Mouse (Mus musculus): ENCODE results near the gene Adipor2. TPM values are rescaled to one million over a fixed set of nuclear protein-coding genes. Genes with fewer than 3 reads are reported as not detected.
"Not testable (repeated sequence)": the region's sequence is repeated elsewhere in the genome, so short reads cannot be mapped to it uniquely, and the experiment has no call there.

The Adipor2 gene
- polyA plus RNA-seq, 1 experiment from 2014 or later: 39.2 TPM

GRCm38 (mm10) chr6:119386421-119386820, 31.1 kb downstream of the Adipor2 start:
- no peak overlapping the region for H3K9ac ChIP-seq
- H3K4me2 ChIP-seq: no peak overlapping the region
- H3K4me3 ChIP-seq: no peak overlapping the region
- WGBS: 94% methylated on average over 4 of the region's 4 CpGs
- ATAC-seq (replicated peaks): no peak
- no peaks in the 10 kb centered on the region for H3K27me3 ChIP-seq (replicated peaks)
- H3K36me3 ChIP-seq (replicated peaks): no peaks in the 10 kb centered on the region
- H3K4me1 ChIP-seq: peaks cover 33% of the 10 kb centered on the region
- H3K9me3 ChIP-seq: no peaks in the 10 kb centered on the region
- H3K27ac ChIP-seq: no peak overlapping the region

- no peaks in the 10 kb centered on the region for H3K36me3 ChIP-seq (replicated peaks)
- H3K27ac ChIP-seq: no peak overlapping the region
- no peaks in the 10 kb centered on the region for H3K27me3 ChIP-seq (replicated peaks)
- peaks cover 33% of the 10 kb centered on the region for H3K4me1 ChIP-seq
- H3K4me3 ChIP-seq: no peak overlapping the region
- no peak overlapping the region for H3K4me2 ChIP-seq
- ATAC-seq (replicated peaks): no peak
- H3K9ac ChIP-seq: no peak overlapping the region
- 94% methylated on average over 1 of the region's 1 CpGs for WGBS
- no peaks in the 10 kb centered on the region for H3K9me3 ChIP-seq
Observed at GRCm38 (mm10) chr6:119385668-119386067, 31.8 kb downstream of the Adipor2 start.

- 79% methylated on average over 1 of the region's 1 CpGs for WGBS
- H3K36me3 ChIP-seq (replicated peaks): no peaks in the 10 kb centered on the region
- H3K9ac ChIP-seq: no peak overlapping the region
- H3K4me2 ChIP-seq: no peak overlapping the region
- H3K27me3 ChIP-seq (replicated peaks): no peaks in the 10 kb centered on the region
- ATAC-seq (replicated peaks): no peak
- no peak overlapping the region for H3K4me3 ChIP-seq
- H3K27ac ChIP-seq: no peak overlapping the region
- no peaks in the 10 kb centered on the region for H3K4me1 ChIP-seq
- no peaks in the 10 kb centered on the region for H3K9me3 ChIP-seq
Observed at GRCm38 (mm10) chr6:119378631-119379030, 38.9 kb downstream of the Adipor2 start.

DNA sequence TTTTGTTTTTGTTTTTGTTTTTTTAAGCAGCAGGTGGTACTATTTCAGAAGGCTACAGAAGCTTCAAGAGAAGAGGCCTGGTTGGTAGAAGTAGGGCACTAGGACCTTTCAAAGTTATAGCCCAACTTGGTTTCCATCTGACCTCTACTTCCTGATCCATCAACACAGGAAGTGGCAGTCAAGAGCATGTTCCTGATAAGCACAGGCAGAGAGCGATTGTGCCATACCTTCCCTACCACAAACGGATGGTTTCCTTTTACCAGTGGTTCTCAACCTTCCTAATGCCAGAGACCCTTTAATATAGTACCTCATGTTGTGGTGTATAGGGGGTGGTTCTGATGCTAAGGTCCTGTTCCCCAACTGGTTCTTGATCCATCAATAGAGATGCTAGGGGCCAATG, 39.9 kb downstream of the Adipor2 start:
- H3K4me2 ChIP-seq: no peak overlapping the region
- no peaks in the 10 kb centered on the region for H3K27me3 ChIP-seq (replicated peaks)
- no peak overlapping the region for H3K27ac ChIP-seq
- no peak overlapping the region for H3K4me3 ChIP-seq
- H3K9me3 ChIP-seq: no peaks in the 10 kb centered on the region
- H3K4me1 ChIP-seq: no peaks in the 10 kb centered on the region
- ATAC-seq (replicated peaks): no peak
- H3K36me3 ChIP-seq (replicated peaks): no peaks in the 10 kb centered on the region
- WGBS: 87% methylated on average over 2 of the region's 2 CpGs
- no peak overlapping the region for H3K9ac ChIP-seq

- 81% methylated on average over 5 of the region's 5 CpGs for WGBS
- no peak overlapping the region for H3K4me2 ChIP-seq
- no peaks in the 10 kb centered on the region for H3K36me3 ChIP-seq (replicated peaks)
- no peaks in the 10 kb centered on the region for H3K4me1 ChIP-seq
- no peaks in the 10 kb centered on the region for H3K27me3 ChIP-seq (replicated peaks)
- no peak for ATAC-seq (replicated peaks)
- H3K4me3 ChIP-seq: no peak overlapping the region
- no peaks in the 10 kb centered on the region for H3K9me3 ChIP-seq
- H3K9ac ChIP-seq: no peak overlapping the region
- H3K27ac ChIP-seq: no peak overlapping the region
Observed at GRCm38 (mm10) chr6:119375035-119375434, 42.5 kb downstream of the Adipor2 start.

DNA sequence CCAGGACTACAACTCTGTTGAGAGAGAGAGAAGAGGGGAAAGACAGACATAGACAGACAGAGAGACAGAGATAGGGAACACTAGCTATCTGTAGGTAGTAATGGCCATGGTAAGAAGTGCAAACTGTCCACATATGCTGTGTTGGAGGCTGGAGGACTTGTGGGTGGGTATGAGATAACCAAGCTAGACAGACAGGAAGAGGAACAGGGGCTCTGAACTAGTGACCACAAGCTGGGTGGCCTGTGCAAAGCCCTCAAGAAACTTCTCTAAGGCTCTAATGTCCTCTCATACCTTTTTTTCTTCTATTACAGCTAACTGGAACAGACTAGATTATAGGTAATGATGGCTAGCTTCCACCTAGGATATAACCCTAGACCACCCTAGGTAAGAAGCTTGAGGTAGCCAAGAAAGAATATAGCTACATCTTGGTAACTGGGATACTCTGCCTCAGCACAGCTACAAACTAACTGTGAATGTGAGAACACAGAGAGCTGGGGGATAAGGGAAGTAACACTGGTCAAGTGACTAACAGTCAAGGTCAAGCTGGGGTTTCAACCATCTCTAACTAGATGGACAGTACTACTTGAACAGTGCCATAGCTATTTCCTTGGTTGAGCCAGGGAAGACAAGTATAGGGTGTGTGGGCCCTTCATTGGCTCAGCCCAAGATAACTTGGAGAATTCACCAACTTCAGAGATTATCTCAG, 44.4 kb downstream of the Adipor2 start:
- no peaks in the 10 kb centered on the region for H3K4me1 ChIP-seq
- H3K4me3 ChIP-seq: no peak overlapping the region
- H3K4me2 ChIP-seq: no peak overlapping the region
- H3K9me3 ChIP-seq: no peaks in the 10 kb centered on the region
- H3K9ac ChIP-seq: no peak overlapping the region
- no peaks in the 10 kb centered on the region for H3K36me3 ChIP-seq (replicated peaks)
- no peaks in the 10 kb centered on the region for H3K27me3 ChIP-seq (replicated peaks)
- no peak for ATAC-seq (replicated peaks)
- H3K27ac ChIP-seq: no peak overlapping the region

GRCm38 (mm10) chr6:119372237-119372636, 45.3 kb downstream of the Adipor2 start:
- no peak for ATAC-seq (replicated peaks)
- no peaks in the 10 kb centered on the region for H3K27me3 ChIP-seq (replicated peaks)
- H3K36me3 ChIP-seq (replicated peaks): no peaks in the 10 kb centered on the region
- no peak overlapping the region for H3K4me2 ChIP-seq
- H3K4me1 ChIP-seq: no peaks in the 10 kb centered on the region
- no peak overlapping the region for H3K4me3 ChIP-seq
- WGBS: 87% methylated on average over 5 of the region's 5 CpGs
- no peaks in the 10 kb centered on the region for H3K9me3 ChIP-seq
- H3K27ac ChIP-seq: no peak overlapping the region
- H3K9ac ChIP-seq: no peak overlapping the region

- Histone ChIP-seq H3K27ac (no peak overlapping the region), H3K9ac (no peak overlapping the region), H3K9me3 (no peaks in the 10 kb centered on the region), H3K4me2 (no peak overlapping the region), H3K4me3 (no peak overlapping the region), H3K4me1 (no peaks in the 10 kb centered on the region), H3K27me3 (replicated peaks) (no peaks in the 10 kb centered on the region), H3K36me3 (replicated peaks) (no peaks in the 10 kb centered on the region)
- no peak for ATAC-seq (replicated peaks)
Observed at GRCm38 (mm10) chr6:119371624-119372023, 45.9 kb downstream of the Adipor2 start.

- WGBS: 87% methylated on average over 2 of the region's 2 CpGs
- ATAC-seq (replicated peaks): no peak
- no peak overlapping the region for H3K4me3 ChIP-seq
- peaks cover 3% of the 10 kb centered on the region; the same call in 1 of the 2 replicates for H3K36me3 ChIP-seq (replicated peaks)
- H3K4me1 ChIP-seq: no peaks in the 10 kb centered on the region
- H3K27ac ChIP-seq: no peak overlapping the region
- H3K4me2 ChIP-seq: no peak overlapping the region
- no peaks in the 10 kb centered on the region for H3K9me3 ChIP-seq
- no peak overlapping the region for H3K9ac ChIP-seq
- H3K27me3 ChIP-seq (replicated peaks): no peaks in the 10 kb centered on the region
Observed at GRCm38 (mm10) chr6:119367382-119367781, 50.1 kb downstream of the Adipor2 start.

DNA sequence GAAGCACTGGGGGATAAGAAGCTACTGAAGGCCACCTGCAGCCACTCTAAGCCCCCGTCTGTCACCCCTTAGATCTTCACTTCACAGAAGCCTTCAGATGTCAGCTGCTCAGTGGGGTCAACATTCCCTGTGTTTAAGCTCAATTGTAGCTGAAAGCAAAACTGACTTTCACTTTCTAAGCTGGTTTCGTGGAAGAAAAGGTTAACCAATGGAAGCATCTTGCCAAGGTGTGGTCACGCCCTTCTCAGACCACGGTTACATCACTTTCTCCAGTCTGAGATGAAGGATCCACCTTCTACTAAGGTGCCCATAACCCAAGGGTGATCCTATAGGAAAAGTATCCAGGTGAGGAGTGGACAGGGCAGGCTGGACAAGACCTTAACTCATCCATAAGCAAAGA, 50.7 kb downstream of the Adipor2 start:
- 82% methylated on average over 4 of the region's 4 CpGs for WGBS
- H3K4me1 ChIP-seq; H3K27ac ChIP-seq; H3K4me2 ChIP-seq; H3K36me3 ChIP-seq (replicated peaks); H3K27me3 ChIP-seq (replicated peaks); ATAC-seq (replicated peaks); H3K9ac ChIP-seq; H3K9me3 ChIP-seq; H3K4me3 ChIP-seq: not testable (repeated sequence)

DNA sequence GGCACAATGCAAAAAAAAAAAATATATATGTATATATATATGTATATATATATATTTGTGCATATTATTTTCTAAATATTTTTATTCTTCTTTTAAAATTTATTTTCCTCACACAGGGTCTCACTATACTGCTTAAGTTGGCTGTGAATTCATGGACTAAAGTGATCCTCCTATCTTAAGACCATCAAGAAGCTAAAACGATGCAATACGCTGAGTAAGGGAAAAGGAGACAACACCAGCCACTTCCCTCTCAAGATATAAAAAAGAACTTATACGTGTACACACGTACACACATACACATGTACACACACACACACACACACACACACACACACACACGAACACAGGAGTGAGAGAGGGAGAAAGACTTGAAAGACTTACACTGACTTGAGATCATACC, 53.9 kb downstream of the Adipor2 start:
- no peak for ATAC-seq (replicated peaks)
- Histone ChIP-seq H3K9me3 (no peaks in the 10 kb centered on the region), H3K27ac (no peak overlapping the region), H3K9ac (no peak overlapping the region), H3K4me1 (no peaks in the 10 kb centered on the region), H3K4me3 (no peak overlapping the region), H3K4me2 (no peak overlapping the region), H3K27me3 (replicated peaks) (no peaks in the 10 kb centered on the region), H3K36me3 (replicated peaks) (peaks cover 11% of the 10 kb centered on the region)
- 93% methylated on average over 5 of the region's 5 CpGs for WGBS

GRCm38 (mm10) chr6:119360925-119361702, 56.4 kb downstream of the Adipor2 start:
- no peak for ATAC-seq (replicated peaks)
- WGBS: 86% methylated on average over 3 of the region's 3 CpGs
- Histone ChIP-seq H3K36me3 (replicated peaks) (peaks cover 18% of the 10 kb centered on the region), H3K9ac (no peak overlapping the region), H3K4me2 (no peak overlapping the region), H3K27ac (no peak overlapping the region), H3K4me1 (no peaks in the 10 kb centered on the region), H3K4me3 (no peak overlapping the region), H3K27me3 (replicated peaks) (no peaks in the 10 kb centered on the region), H3K9me3 (no peaks in the 10 kb centered on the region)

DNA sequence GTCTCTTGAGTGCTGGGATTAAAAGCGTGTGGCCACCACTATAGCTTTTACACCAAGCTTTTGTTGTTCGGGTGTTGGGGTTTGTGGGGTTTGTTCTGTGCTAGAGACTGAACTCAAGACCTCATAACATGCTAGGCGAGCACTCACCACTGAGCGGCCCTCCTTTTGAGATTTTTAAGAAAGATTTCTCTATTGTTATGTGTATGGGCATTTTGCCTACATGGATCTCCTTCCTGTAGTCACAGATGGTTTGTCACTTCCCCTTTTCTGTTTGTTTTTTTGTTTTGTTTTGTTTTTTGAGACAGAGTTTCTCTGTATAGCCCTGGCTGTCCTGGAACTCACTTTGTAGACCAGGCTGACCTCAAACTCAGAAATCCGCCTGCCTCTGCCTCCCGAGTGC, 57.3 kb downstream of the Adipor2 start:
- H3K4me3 ChIP-seq; H3K9ac ChIP-seq; H3K4me1 ChIP-seq; H3K27ac ChIP-seq; H3K9me3 ChIP-seq; ATAC-seq (replicated peaks); H3K27me3 ChIP-seq (replicated peaks); H3K4me2 ChIP-seq: not testable (repeated sequence)
- H3K36me3 ChIP-seq (replicated peaks): peaks cover 18% of the 10 kb centered on the region
- 93% methylated on average over 6 of the region's 6 CpGs for WGBS

Data from midbrain, embryonic 15.5 days (tissue).